Mouse (Mus musculus): ENCODE results near the gene Obp2a. TPM values are rescaled to one million over a fixed set of nuclear protein-coding genes. Genes with fewer than 3 reads are reported as not detected.

Gene Obp2a
- polyA plus RNA-seq, 1 experiment from 2014 or later = not detected

DNA sequence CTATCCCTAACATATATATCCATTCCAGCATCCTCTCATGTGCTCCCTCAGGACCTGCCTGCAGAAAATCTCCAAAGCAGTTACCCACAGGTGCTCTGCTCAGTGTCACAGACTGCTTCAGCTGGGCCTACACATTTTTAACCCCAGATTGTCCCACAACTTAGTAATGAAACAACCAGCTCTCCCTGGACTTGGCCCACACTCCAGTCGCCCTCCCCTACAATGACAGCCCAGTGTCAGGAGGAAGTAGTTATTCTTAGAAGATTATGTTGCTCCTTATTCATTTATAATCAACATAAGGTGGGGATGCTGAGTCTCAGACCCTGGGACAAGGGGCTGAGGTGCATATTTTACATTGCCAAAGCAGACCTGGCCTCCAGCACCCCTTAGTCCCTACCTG, 41.8 kb downstream of the Obp2a start:
- Histone ChIP-seq H3K4me1 (replicated peaks; ENCODE audit: control insufficient read depth, insufficient read depth, low read length) (no peaks in the 10 kb centered on the region), H3K9me3 (ENCODE audit: control insufficient read depth, low read length) (no peaks in the 10 kb centered on the region), H3K4me2 (ENCODE audit: low read length) (no peak overlapping the region), H3K9ac (replicated peaks; ENCODE audit: low read depth, low read length) (no peak overlapping the region), H3K27ac (ENCODE audit: low read length) (no peak overlapping the region), H3K36me3 (ENCODE audit: control insufficient read depth, insufficient read depth) (no peaks in the 10 kb centered on the region), H3K27me3 (replicated peaks; ENCODE audit: control insufficient read depth, insufficient read depth, low read length) (no peaks in the 10 kb centered on the region), H3K4me3 (replicated peaks; ENCODE audit: low read length) (no peak overlapping the region)
- no peak for ATAC-seq
- WGBS = 74% methylated on average over 1 of the region's 1 CpGs

Other genes starting within 250 kb of the Obp2a start
- gene Clic3, start 243.2 kb upstream of the Obp2a start, polyA plus RNA-seq (2015; fragmentation: Nextera tagmentation; extraction: Ambion mirVana) = 2.4 and 4.6 TPM in 2 replicates
- gene Paxx, start 238.9 kb upstream of the Obp2a start, polyA plus RNA-seq (2015; fragmentation: Nextera tagmentation; extraction: Ambion mirVana) = 89.2 and 108 TPM in 2 replicates
- gene Ptgds, start 230.0 kb upstream of the Obp2a start, polyA plus RNA-seq (2015; fragmentation: Nextera tagmentation; extraction: Ambion mirVana) = 212 and 217 TPM in 2 replicates
- gene Lcn12, start 206.1 kb upstream of the Obp2a start, polyA plus RNA-seq (2015; fragmentation: Nextera tagmentation; extraction: Ambion mirVana) = not detected in 2 replicates
- gene Fbxw5, start 199.3 kb upstream of the Obp2a start, polyA plus RNA-seq (2015; fragmentation: Nextera tagmentation; extraction: Ambion mirVana) = 133 and 156 TPM in 2 replicates
- gene C8g, start 198.3 kb upstream of the Obp2a start, polyA plus RNA-seq (2015; fragmentation: Nextera tagmentation; extraction: Ambion mirVana) = 4.4 and 4.5 TPM in 2 replicates
- 26.8 and 29.5 TPM in 2 replicates for gene Traf2, start 153.1 kb upstream of the Obp2a start, polyA plus RNA-seq (2015; fragmentation: Nextera tagmentation; extraction: Ambion mirVana)
- 327 and 359 TPM in 2 replicates for gene Edf1, start 142.2 kb upstream of the Obp2a start, polyA plus RNA-seq (2015; fragmentation: Nextera tagmentation; extraction: Ambion mirVana)
- 1.0 and 2.8 TPM in 2 replicates for gene Mamdc4, start 125.2 kb upstream of the Obp2a start, polyA plus RNA-seq (2015; fragmentation: Nextera tagmentation; extraction: Ambion mirVana)
- 141 and 145 TPM in 2 replicates for gene Phpt1, start 124.8 kb upstream of the Obp2a start, polyA plus RNA-seq (2015; fragmentation: Nextera tagmentation; extraction: Ambion mirVana)
- 5.8 and 7.7 TPM in 2 replicates for gene Ajm1, start 118.3 kb upstream of the Obp2a start, polyA plus RNA-seq (2015; fragmentation: Nextera tagmentation; extraction: Ambion mirVana)
- gene Rabl6, start 91.5 kb upstream of the Obp2a start, polyA plus RNA-seq (2015; fragmentation: Nextera tagmentation; extraction: Ambion mirVana) = 67.5 and 73.6 TPM in 2 replicates
- 0.17 and 0.24 TPM in 2 replicates for gene Ccdc183, start 82.4 kb upstream of the Obp2a start, polyA plus RNA-seq (2015; fragmentation: Nextera tagmentation; extraction: Ambion mirVana)
- gene Tmem141, start 78.0 kb upstream of the Obp2a start, polyA plus RNA-seq (2015; fragmentation: Nextera tagmentation; extraction: Ambion mirVana) = 20.6 and 28.9 TPM in 2 replicates
- 2.3 and 4.1 TPM in 2 replicates for gene Fcna, start 72.0 kb upstream of the Obp2a start, polyA plus RNA-seq (2015; fragmentation: Nextera tagmentation; extraction: Ambion mirVana)
- gene Lcn8, start 46.9 kb upstream of the Obp2a start, polyA plus RNA-seq (2015; fragmentation: Nextera tagmentation; extraction: Ambion mirVana) = not detected in 2 replicates
- not detected in 2 replicates for gene Lcn5, start 42.1 kb upstream of the Obp2a start, polyA plus RNA-seq (2015; fragmentation: Nextera tagmentation; extraction: Ambion mirVana)
- gene Lcn6, start 23.3 kb upstream of the Obp2a start, polyA plus RNA-seq (2015; fragmentation: Nextera tagmentation; extraction: Ambion mirVana) = not detected in 2 replicates
- gene Lcn10, start 17.3 kb upstream of the Obp2a start, polyA plus RNA-seq (2015; fragmentation: Nextera tagmentation; extraction: Ambion mirVana) = not detected in 2 replicates
- 105 and 127 TPM in 2 replicates for gene Bmyc, start 6.7 kb downstream of the Obp2a start, polyA plus RNA-seq (2015; fragmentation: Nextera tagmentation; extraction: Ambion mirVana)
- gene Obp2b, start 37.0 kb downstream of the Obp2a start, polyA plus RNA-seq (2015; fragmentation: Nextera tagmentation; extraction: Ambion mirVana) = not detected in 2 replicates
- gene Lcn3, start 65.5 kb downstream of the Obp2a start, polyA plus RNA-seq (2015; fragmentation: Nextera tagmentation; extraction: Ambion mirVana) = not detected in 2 replicates
- gene Lcn11, start 77.0 kb downstream of the Obp2a start, polyA plus RNA-seq (2015; fragmentation: Nextera tagmentation; extraction: Ambion mirVana) = not detected in 2 replicates
- gene Gm13539, start 82.2 kb downstream of the Obp2a start, polyA plus RNA-seq (2015; fragmentation: Nextera tagmentation; extraction: Ambion mirVana) = not detected in 2 replicates
- gene Glt6d1, start 115.8 kb downstream of the Obp2a start, polyA plus RNA-seq (2015; fragmentation: Nextera tagmentation; extraction: Ambion mirVana) = not detected in 2 replicates
- gene Lcn9, start 123.1 kb downstream of the Obp2a start, polyA plus RNA-seq (2015; fragmentation: Nextera tagmentation; extraction: Ambion mirVana) = not detected in 2 replicates
- gene Sohlh1, start 147.2 kb downstream of the Obp2a start, polyA plus RNA-seq (2015; fragmentation: Nextera tagmentation; extraction: Ambion mirVana) = not detected in 2 replicates
- gene Kcnt1, start 163.7 kb downstream of the Obp2a start, polyA plus RNA-seq (2015; fragmentation: Nextera tagmentation; extraction: Ambion mirVana) = 6.0 and 13.3 TPM in 2 replicates